Mouse (Mus musculus) heart, embryonic 16.5 days (tissue): Measurements from ENCODE around the gene Cdip1. TPM values are rescaled to one million over a fixed set of nuclear protein-coding genes. Genes with fewer than 3 reads are reported as not detected.

Experiments
- ATAC-seq: fragments of 200-750 bp; cut with Nextera tagmentation; replicated peaks from 2 replicates; pipeline ENCODE4 v1.8.0; 2017; ENCODE audit warnings: moderate number of reproducible peaks; ENCODE audit not compliant: insufficient read depth, low FRiP score; ENCODE audit errors: extremely low read depth
- H3K27ac ChIP-seq: fragments of 300-500 bp; sonication (generic); 2 replicates; pipeline ENCODE4 v1.5.1; 2014; ENCODE audit warnings: mild to moderate bottlenecking, low read length, control low read depth, moderate library complexity
- H3K27me3 ChIP-seq: fragments of 300-500 bp; sonication (generic); 2 replicates; pipeline ENCODE4 v1.6.1; 2014; ENCODE audit warnings: low read length, mixed read lengths; ENCODE audit not compliant: control insufficient read depth, insufficient read depth
- H3K36me3 ChIP-seq: fragments of 300-500 bp; sonication (generic); 2 replicates; pipeline ENCODE4 v1.6.1; 2014; ENCODE audit not compliant: control insufficient read depth, insufficient read depth
- H3K4me1 ChIP-seq: fragments of 300-500 bp; sonication (generic); 2 replicates; pipeline ENCODE4 v1.6.1; 2014; ENCODE audit warnings: low read length, mixed read lengths; ENCODE audit not compliant: control insufficient read depth, insufficient read depth
- H3K4me2 ChIP-seq: fragments of 300-500 bp; sonication (generic); 2 replicates; pipeline ENCODE4 v1.6.1; 2014; ENCODE audit warnings: low read depth, mild to moderate bottlenecking, control low read depth, low read length
- H3K4me3 ChIP-seq: fragments of 300-500 bp; sonication (generic); 2 replicates; pipeline ENCODE4 v1.5.1; 2014; ENCODE audit warnings: mild to moderate bottlenecking, control low read depth, low read length
- H3K9ac ChIP-seq: fragments of 300-500 bp; sonication (generic); 2 replicates; pipeline ENCODE4 v1.6.1; 2014; ENCODE audit warnings: low read length, control low read depth
- H3K9me3 ChIP-seq: fragments of 300-500 bp; sonication (generic); replicated peaks from 2 replicates; pipeline ENCODE4 v1.6.1; 2016; ENCODE audit warnings: low read length; ENCODE audit not compliant: control insufficient read depth
- WGBS: fragments of 180-500 bp; shearing (Covaris S2); extraction: QIAGEN DNeasy Blood & Tissue Kit; methylation state at CpG from one replicate; pipeline ENCODE4 v1.1.7; 2014; 5-methylcytosine and 5-hydroxymethylcytosine counted together
- polyA plus RNA-seq: library from polyadenylated mRNA; unstranded; fragments of >200 nt; fragmentation: Nextera tagmentation; extraction: Ambion mirVana; gene quantifications from 2 replicates; pipeline ENCODE4 v1.2.1, GENCODE M21; 2015

The Cdip1 gene
- polyA plus RNA-seq, 1 experiment from 2014 or later: 119 TPM

- ATAC-seq: no peak
- no peaks in the 10 kb centered on the region for H3K9me3 ChIP-seq
- no peaks in the 10 kb centered on the region for H3K27me3 ChIP-seq
- no peaks in the 10 kb centered on the region for H3K4me1 ChIP-seq
- no peak overlapping the region for H3K4me3 ChIP-seq
- H3K27ac ChIP-seq: no peak overlapping the region
- peaks cover 40% of the 10 kb centered on the region for H3K36me3 ChIP-seq
- 93% methylated on average over 4 of the region's 4 CpGs for WGBS
- no peak overlapping the region for H3K9ac ChIP-seq
- H3K4me2 ChIP-seq: no peak overlapping the region
Measured at GRCm38 (mm10) chr16:4711173-4711572, 78.9 kb downstream of the Cdip1 start.

- Histone ChIP-seq H3K27ac (no peak overlapping the region), H3K4me2 (no peak overlapping the region), H3K9me3 (no peaks in the 10 kb centered on the region), H3K9ac (no peak overlapping the region), H3K4me1 (no peaks in the 10 kb centered on the region), H3K27me3 (no peaks in the 10 kb centered on the region), H3K4me3 (no peak overlapping the region), H3K36me3 (peaks cover 78% of the 10 kb centered on the region)
- WGBS: 56% methylated on average over 4 of the region's 4 CpGs
- no peak for ATAC-seq
Measured at GRCm38 (mm10) chr16:4705541-4705940, 84.6 kb downstream of the Cdip1 start.

DNA sequence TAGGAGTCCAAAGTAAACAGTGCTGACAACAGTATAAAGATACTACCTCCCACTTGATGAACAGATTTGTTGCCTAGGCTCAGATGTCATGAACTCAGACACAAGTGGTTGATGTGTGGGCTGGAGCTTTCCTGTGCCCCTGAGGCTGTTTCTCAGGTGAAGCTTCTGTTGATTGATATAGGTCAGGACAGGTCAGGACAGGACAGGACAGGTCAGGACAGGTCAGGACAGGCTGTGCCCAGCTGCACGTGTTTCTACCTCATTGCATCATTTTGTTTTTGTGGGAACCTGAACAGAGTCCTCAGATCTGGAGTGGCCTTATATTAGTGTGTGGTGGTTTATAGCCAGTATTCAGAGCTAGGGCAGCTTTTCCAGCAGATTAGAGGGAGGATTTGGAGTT, 87.4 kb downstream of the Cdip1 start:
- 77% methylated on average over 1 of the region's 1 CpGs for WGBS
- H3K27me3 ChIP-seq: no peaks in the 10 kb centered on the region
- peaks cover 85% of the 10 kb centered on the region for H3K36me3 ChIP-seq
- H3K9ac ChIP-seq: no peak overlapping the region
- no peak overlapping the region for H3K4me3 ChIP-seq
- ATAC-seq: no peak
- H3K4me2 ChIP-seq: no peak overlapping the region
- no peaks in the 10 kb centered on the region for H3K4me1 ChIP-seq
- no peak overlapping the region for H3K27ac ChIP-seq
- no peaks in the 10 kb centered on the region for H3K9me3 ChIP-seq

DNA sequence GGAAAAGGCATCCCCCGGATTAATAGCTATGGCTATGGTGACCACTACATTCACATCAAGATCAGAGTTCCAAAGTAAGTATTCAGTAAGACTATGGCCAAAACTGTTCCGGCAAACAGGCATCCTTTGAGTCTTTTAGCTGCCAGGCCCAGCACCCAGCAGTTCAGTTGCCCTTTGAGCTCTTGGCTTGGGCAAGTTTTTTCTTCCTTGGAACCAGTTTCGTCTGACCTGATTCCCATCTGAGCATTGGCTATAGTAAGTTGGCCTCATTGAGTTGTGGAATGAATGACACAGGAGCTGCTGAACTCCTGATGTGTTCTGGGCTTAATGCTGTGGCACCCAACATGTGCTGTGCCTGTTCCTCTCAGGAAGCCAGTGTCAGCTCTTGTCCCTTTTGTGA, 88.9 kb downstream of the Cdip1 start:
- Histone ChIP-seq H3K9ac (no peak overlapping the region), H3K27ac (no peak overlapping the region), H3K9me3 (no peaks in the 10 kb centered on the region), H3K36me3 (peaks cover 83% of the 10 kb centered on the region), H3K4me3 (no peak overlapping the region), H3K4me1 (no peaks in the 10 kb centered on the region), H3K27me3 (no peaks in the 10 kb centered on the region), H3K4me2 (no peak overlapping the region)
- ATAC-seq: no peak
- WGBS: 92% methylated on average over 3 of the region's 3 CpGs

Other genes starting within 250 kb of the Cdip1 start
- gene Srl, start 248.5 kb downstream of the Cdip1 start, polyA plus RNA-seq: 280 and 289 TPM in 2 replicates
- gene Tfap4, start 230.4 kb downstream of the Cdip1 start, polyA plus RNA-seq: 5.6 and 8.1 TPM in 2 replicates
- gene Glis2, start 195.6 kb downstream of the Cdip1 start, polyA plus RNA-seq: 12.3 and 14.2 TPM in 2 replicates
- 91.2 and 122 TPM in 2 replicates for gene Pam16, start 165.3 kb downstream of the Cdip1 start, polyA plus RNA-seq
- gene Vasn, start 150.4 kb downstream of the Cdip1 start, polyA plus RNA-seq: 15.7 and 17.2 TPM in 2 replicates
- 87.5 and 88.7 TPM in 2 replicates for gene Dnaja3, start 150.3 kb downstream of the Cdip1 start, polyA plus RNA-seq
- gene Coro7, start 110.5 kb downstream of the Cdip1 start, polyA plus RNA-seq: 13.7 TPM in 2 replicates
- gene Nmral1, start 70.9 kb downstream of the Cdip1 start, polyA plus RNA-seq: 29.7 and 29.9 TPM in 2 replicates
- gene Hmox2, start 63.9 kb downstream of the Cdip1 start, polyA plus RNA-seq: 98.1 and 101 TPM in 2 replicates
- gene 4930562C15Rik, start 45.1 kb upstream of the Cdip1 start, polyA plus RNA-seq: 0.26 and 0.49 TPM in 2 replicates
- gene Ubald1, start 90.0 kb upstream of the Cdip1 start, polyA plus RNA-seq: 25.6 and 27.3 TPM in 2 replicates
- 128 and 132 TPM in 2 replicates for gene Mgrn1, start 96.0 kb upstream of the Cdip1 start, polyA plus RNA-seq
- 119 and 125 TPM in 2 replicates for gene Nudt16l1, start 148.5 kb upstream of the Cdip1 start, polyA plus RNA-seq
- 34.8 and 36.6 TPM in 2 replicates for gene Anks3, start 173.9 kb upstream of the Cdip1 start, polyA plus RNA-seq
- gene Sept12, start 207.6 kb upstream of the Cdip1 start, polyA plus RNA-seq: not detected in 2 replicates
- 3.5 and 5.4 TPM in 2 replicates for gene Smim22, start 217.0 kb upstream of the Cdip1 start, polyA plus RNA-seq
- gene Rogdi, start 223.3 kb upstream of the Cdip1 start, polyA plus RNA-seq: 55.1 and 58.9 TPM in 2 replicates